Mouse (Mus musculus) CD8-positive naive resting alpha-beta T cell, adult 57 days (primary cell): ENCODE results near the gene Larp4b. TPM values are rescaled to one million over a fixed set of nuclear protein-coding genes. Genes with fewer than 3 reads are reported as not detected.

Experiments
- total RNA-seq: library from RNA; stranded (reverse); gene quantifications from one replicate; pipeline ENCODE4 v1.2.4, GENCODE M21; 2023

The Larp4b gene
- 65.9 TPM for total RNA-seq

DNA sequence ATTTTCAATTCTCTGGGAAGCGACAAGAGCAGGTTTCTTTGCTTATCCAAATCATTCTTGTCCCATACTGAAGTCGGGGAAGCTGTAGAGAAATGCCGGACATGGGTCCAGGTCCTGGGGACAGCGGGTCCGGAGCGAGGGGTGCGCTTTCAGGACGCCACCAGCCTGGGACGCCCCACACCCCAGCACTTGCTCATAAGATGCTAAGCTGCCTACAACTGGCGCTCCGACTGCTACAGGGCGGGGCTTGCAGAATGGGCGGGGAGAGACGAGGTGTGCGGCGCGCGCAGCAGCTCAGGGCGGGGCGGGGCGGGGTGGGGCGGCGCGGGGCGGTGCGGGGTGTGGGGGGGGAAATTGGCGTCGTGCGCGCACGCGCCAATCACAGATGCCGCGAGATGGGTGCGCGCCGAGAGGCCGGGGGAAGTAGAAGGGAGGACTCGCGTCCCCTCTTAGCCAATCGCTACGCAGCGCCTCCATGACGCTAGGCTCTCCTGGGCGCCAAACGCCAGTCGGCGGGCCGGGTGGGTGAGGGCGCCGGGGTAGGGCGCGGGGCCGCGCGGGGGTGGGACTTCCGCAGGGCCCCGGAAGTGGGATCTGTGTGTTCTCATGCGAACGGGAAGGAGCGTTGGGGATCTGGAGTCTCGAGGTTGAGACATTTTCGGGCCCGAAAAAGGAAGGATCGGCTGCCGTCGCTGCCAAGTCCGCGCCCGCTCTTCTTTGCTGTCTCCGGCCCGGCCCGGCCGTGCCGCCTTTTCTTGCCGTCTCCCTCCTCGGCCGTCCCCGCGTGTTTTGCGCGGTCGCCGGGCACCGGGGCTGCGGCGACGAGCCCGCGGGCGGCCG, at the start of gene Larp4b:
Gene Larp4b (plus strand): TSS at position 566 of the 840 bp plus-strand sequence.

Other genes starting within 250 kb of the Larp4b start
- 79.9 TPM for gene Wdr37, start 222.0 kb upstream of the Larp4b start, total RNA-seq
- gene Idi1, start 208.4 kb upstream of the Larp4b start, total RNA-seq: 14.3 TPM
- gene Gm9745, start 145.7 kb upstream of the Larp4b start, total RNA-seq: not detected
- gene Idi2, start 141.0 kb upstream of the Larp4b start, total RNA-seq: not detected
- gene Gtpbp4, start 97.8 kb upstream of the Larp4b start, total RNA-seq: 104 TPM
- gene Dip2c, start 182.6 kb downstream of the Larp4b start, total RNA-seq: 2.4 TPM